Mouse (Mus musculus): Measurements from ENCODE around the gene Ccdc71. TPM values are rescaled to one million over a fixed set of nuclear protein-coding genes. Genes with fewer than 3 reads are reported as not detected.

Ccdc71 gene
- polyA plus RNA-seq, 1 experiment, result 16.9 TPM

- H3K4me3 ChIP-seq (replicated peaks), result no peak overlapping the region
- TF ChIP-seq GATA1 (IDR thresholded peaks at IDR 0.05; ENCODE audit: borderline replicate concordance, low read length) (no peak), FLI1 (IDR thresholded peaks at IDR 0.05; ENCODE audit: low read length) (no peak)
- peaks cover 42% of the 10 kb centered on the region for H3K27me3 ChIP-seq (replicated peaks)
Observed at GRCm38 (mm10) chr9:108486973-108487530, 26.7 kb downstream of the Ccdc71 start.

DNA sequence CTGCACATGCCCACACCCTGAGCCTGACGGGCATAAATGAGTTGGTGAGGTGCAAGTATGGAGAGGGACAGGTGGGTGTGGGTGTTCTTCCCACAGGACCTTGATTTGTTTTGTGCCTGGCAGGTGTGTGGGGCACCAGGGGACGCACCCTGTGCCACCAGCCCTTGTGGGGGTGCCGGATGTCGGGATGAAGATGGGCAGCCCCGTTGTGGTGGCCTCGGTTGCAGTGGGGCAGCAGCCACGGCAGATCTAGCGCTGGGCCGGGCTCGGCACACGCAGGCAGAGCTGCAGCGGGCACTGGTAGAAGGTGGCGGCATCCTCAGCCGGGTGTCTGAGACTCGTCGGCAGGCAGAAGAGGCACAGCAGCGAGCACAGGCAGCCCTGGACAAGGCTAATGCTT, 28.1 kb downstream of the Ccdc71 start:
- TF ChIP-seq FLI1 (IDR thresholded peaks at IDR 0.05; ENCODE audit: low read length), result no peak
- TF ChIP-seq GATA1 (IDR thresholded peaks at IDR 0.05; ENCODE audit: borderline replicate concordance, low read length), result no peak
- peaks cover 33% of the 10 kb centered on the region for H3K27me3 ChIP-seq (replicated peaks)
- no peak overlapping the region for H3K4me3 ChIP-seq (replicated peaks)
- no peaks in the 10 kb centered on the region for H3K9me3 ChIP-seq
- peaks cover 16% of the 10 kb centered on the region for H3K36me3 ChIP-seq (replicated peaks; ENCODE audit: low read length)
- peaks cover 42% of the 10 kb centered on the region for H3K4me1 ChIP-seq

More at GRCm38 (mm10) chr9:108486973-108487530, 26.7 kb downstream of the Ccdc71 start:
- H3K9me3 ChIP-seq, result no peaks in the 10 kb centered on the region
- H3K4me1 ChIP-seq, result peaks cover 30% of the 10 kb centered on the region
- peaks cover 2% of the 10 kb centered on the region for H3K36me3 ChIP-seq (replicated peaks; ENCODE audit: low read length)

- TF ChIP-seq GATA1 (IDR thresholded peaks at IDR 0.05; ENCODE audit: borderline replicate concordance, low read length) (no peak), FLI1 (IDR thresholded peaks at IDR 0.05; ENCODE audit: low read length) (no peak)
- peaks cover 24% of the 10 kb centered on the region for H3K36me3 ChIP-seq (replicated peaks; ENCODE audit: low read length)
Observed at GRCm38 (mm10) chr9:108489215-108489614, 28.9 kb downstream of the Ccdc71 start.

GRCm38 (mm10) chr9:108489702-108490558, 29.6 kb downstream of the Ccdc71 start:
- Histone ChIP-seq H3K27me3 (replicated peaks) (peaks cover 23% of the 10 kb centered on the region), H3K9me3 (no peaks in the 10 kb centered on the region), H3K4me3 (replicated peaks) (peak overlapping the region; percentile 97), H3K36me3 (replicated peaks; ENCODE audit: low read length) (peaks cover 31% of the 10 kb centered on the region), H3K4me1 (peaks cover 35% of the 10 kb centered on the region)
- no peak for TF ChIP-seq FLI1 (IDR thresholded peaks at IDR 0.05; ENCODE audit: low read length)
- TF ChIP-seq GATA1 (IDR thresholded peaks at IDR 0.05; ENCODE audit: borderline replicate concordance, low read length), result no peak

More at GRCm38 (mm10) chr9:108489215-108489614, 28.9 kb downstream of the Ccdc71 start:
- Histone ChIP-seq H3K4me1 (peaks cover 37% of the 10 kb centered on the region), H3K4me3 (replicated peaks) (peak overlapping the region; percentile 20), H3K27me3 (replicated peaks) (peaks cover 26% of the 10 kb centered on the region), H3K9me3 (no peaks in the 10 kb centered on the region)

GRCm38 (mm10) chr9:108490559-108491285, 30.4 kb downstream of the Ccdc71 start, which contains the start of gene Usp19:
Gene Usp19 (plus strand): TSS chr9:108490602.
- peak within 1 kb of the TSS; percentile 97 for H3K4me3 ChIP-seq (replicated peaks)
- H3K36me3 ChIP-seq (replicated peaks; ENCODE audit: low read length), result peaks cover 38% of the 10 kb centered on the region
- TF ChIP-seq GATA1 (IDR thresholded peaks at IDR 0.05; ENCODE audit: borderline replicate concordance, low read length), result no peak
- peak; percentile 86; the same call in 1 of the 2 replicates for TF ChIP-seq FLI1 (IDR thresholded peaks at IDR 0.05; ENCODE audit: low read length)

GRCm38 (mm10) chr9:108491286-108491580, 30.9 kb downstream of the Ccdc71 start:
- TF ChIP-seq GATA1 (IDR thresholded peaks at IDR 0.05; ENCODE audit: borderline replicate concordance, low read length), result no peak
- no peak for TF ChIP-seq FLI1 (IDR thresholded peaks at IDR 0.05; ENCODE audit: low read length)
- Histone ChIP-seq H3K4me3 (replicated peaks) (peak overlapping the region; percentile 97), H3K4me1 (peaks cover 35% of the 10 kb centered on the region), H3K36me3 (replicated peaks; ENCODE audit: low read length) (peaks cover 43% of the 10 kb centered on the region), H3K9me3 (no peaks in the 10 kb centered on the region), H3K27me3 (replicated peaks) (peaks cover 10% of the 10 kb centered on the region)

More at GRCm38 (mm10) chr9:108490559-108491285, 30.4 kb downstream of the Ccdc71 start, which contains the start of gene Usp19:
- H3K4me1 ChIP-seq, result peaks cover 35% of the 10 kb centered on the region
- H3K9me3 ChIP-seq, result no peaks in the 10 kb centered on the region
- peaks cover 15% of the 10 kb centered on the region for H3K27me3 ChIP-seq (replicated peaks)

DNA sequence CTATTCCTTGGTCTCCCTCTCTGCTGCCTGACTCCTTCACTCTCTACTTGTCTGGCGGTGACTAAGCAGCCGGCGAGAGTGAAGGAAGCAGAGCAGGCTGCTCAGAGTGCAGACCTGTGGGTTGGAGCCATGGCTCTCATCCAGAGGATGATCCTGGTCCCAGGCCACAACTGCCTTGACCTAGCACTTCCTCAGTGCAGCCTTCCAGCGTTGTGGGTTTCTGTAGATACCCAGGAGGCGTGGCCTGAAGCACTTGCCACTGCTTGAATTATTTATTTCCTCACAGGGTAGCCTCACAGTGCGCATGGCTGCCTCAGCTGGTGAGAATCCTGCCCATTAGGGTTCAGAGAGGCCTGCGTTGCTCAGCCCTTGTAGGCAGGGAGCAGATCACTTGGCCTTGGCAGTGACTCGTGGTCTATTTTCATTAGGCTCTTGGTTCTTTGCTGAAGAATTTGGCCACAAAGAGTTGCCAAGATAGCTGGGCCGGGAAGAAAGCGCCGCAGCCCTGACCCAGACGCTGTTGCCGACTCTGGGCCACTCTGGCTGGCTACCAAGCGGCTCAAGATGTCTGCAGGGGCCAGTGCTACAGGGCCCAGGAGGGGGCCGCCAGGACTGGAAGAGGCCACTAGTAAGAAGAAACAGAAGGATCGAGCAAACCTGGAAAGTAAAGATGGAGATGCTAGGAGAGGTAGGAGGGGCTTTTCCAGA, 31.9 kb downstream of the Ccdc71 start:
- no peak for TF ChIP-seq FLI1 (IDR thresholded peaks at IDR 0.05; ENCODE audit: low read length)
- no peak for TF ChIP-seq GATA1 (IDR thresholded peaks at IDR 0.05; ENCODE audit: borderline replicate concordance, low read length)
- peaks cover under 1% of the 10 kb centered on the region for H3K27me3 ChIP-seq (replicated peaks)

GRCm38 (mm10) chr9:108493246-108493645, 32.9 kb downstream of the Ccdc71 start:
- H3K9me3 ChIP-seq, result no peaks in the 10 kb centered on the region

More for the DNA sequence above, 31.9 kb downstream of the Ccdc71 start:
- H3K36me3 ChIP-seq (replicated peaks; ENCODE audit: low read length), result peaks cover 53% of the 10 kb centered on the region
- peaks cover 35% of the 10 kb centered on the region for H3K4me1 ChIP-seq
- H3K9me3 ChIP-seq, result no peaks in the 10 kb centered on the region
- peak overlapping the region; percentile 97 for H3K4me3 ChIP-seq (replicated peaks)

More at GRCm38 (mm10) chr9:108493246-108493645, 32.9 kb downstream of the Ccdc71 start:
- Histone ChIP-seq H3K27me3 (replicated peaks) (no peaks in the 10 kb centered on the region), H3K36me3 (replicated peaks; ENCODE audit: low read length) (peaks cover 63% of the 10 kb centered on the region), H3K4me3 (replicated peaks) (peak overlapping the region; percentile 26), H3K4me1 (peaks cover 35% of the 10 kb centered on the region)
- no peak for TF ChIP-seq GATA1 (IDR thresholded peaks at IDR 0.05; ENCODE audit: borderline replicate concordance, low read length)
- no peak for TF ChIP-seq FLI1 (IDR thresholded peaks at IDR 0.05; ENCODE audit: low read length)
